Mouse (Mus musculus): ENCODE measurements around the gene Nqo1. TPM values are rescaled to one million over a fixed set of nuclear protein-coding genes. Genes with fewer than 3 reads are reported as not detected.

The Nqo1 gene
- 10 to 100 TPM; 25.5 to 30.5 TPM for total RNA-seq (2021)
- long read RNA-seq, experiment 1, transcript Nqo1-201 (6 exons, 1,553 nt), result major isoform, 5 of 5 reads
- long read RNA-seq, experiment 1, partial matches to known transcripts, result 0 of 5 reads
- long read RNA-seq, experiment 1, other reads (novel, unspliced or antisense), result 0 of 5 reads
- long read RNA-seq, experiment 2, transcript Nqo1-201 (6 exons, 1,553 nt), result major isoform, 13 of 16 reads
- long read RNA-seq, experiment 2, partial matches to known transcripts, result 0 of 16 reads
- long read RNA-seq, experiment 2, other reads (novel, unspliced or antisense), result 3 of 16 reads

- Histone ChIP-seq H3K4me3 (peak within 1 kb of the TSS; percentile 74), H3K27ac (peak within 1 kb of the TSS; percentile 84)
- TF ChIP-seq CTCF (IDR thresholded peaks at IDR 0.05), result no peak
- peak; percentile 88 for DNase-seq
- intact Hi-C loops (cut with DNase I), result no loop called here
Measured at GRCm38 (mm10) chr8:107403038-107403781, at the start of gene Nqo1. Gene Nqo1 (minus strand): TSS chr8:107403206.

- intact Hi-C loops (cut with DNase I), result no loop called here
- Histone ChIP-seq H3K4me3 (no peak overlapping the region), H3K27ac (no peak overlapping the region)
- DNase-seq, result no peak
- no peak for TF ChIP-seq CTCF (IDR thresholded peaks at IDR 0.05)
Measured at GRCm38 (mm10) chr8:107451414-107452066, 48.5 kb upstream of the Nqo1 start.

GRCm38 (mm10) chr8:107449655-107450054, 46.6 kb upstream of the Nqo1 start:
- Histone ChIP-seq H3K27ac (peak overlapping the region; percentile 35; the same call in 1 of the 2 replicates), H3K4me3 (no peak overlapping the region)
- intact Hi-C loops (cut with DNase I), result no loop called here
- DNase-seq, result no peak
- TF ChIP-seq CTCF (IDR thresholded peaks at IDR 0.05), result no peak

GRCm38 (mm10) chr8:107449130-107449529, 46.1 kb upstream of the Nqo1 start:
- H3K4me3 ChIP-seq, result no peak overlapping the region
- intact Hi-C loops (cut with DNase I), result no loop called here
- TF ChIP-seq CTCF (IDR thresholded peaks at IDR 0.05), result no peak
- H3K27ac ChIP-seq, result peak overlapping the region; percentile 35; the same call in 1 of the 2 replicates
- DNase-seq, result no peak

- no peak for TF ChIP-seq CTCF (IDR thresholded peaks at IDR 0.05)
- Histone ChIP-seq H3K27ac (peak overlapping the region; percentile 38; the same call in 1 of the 2 replicates), H3K4me3 (no peak overlapping the region)
- no peak for DNase-seq
- intact Hi-C loops (cut with DNase I), result no loop called here
Measured at GRCm38 (mm10) chr8:107448382-107448889, 45.4 kb upstream of the Nqo1 start.

- no peak for TF ChIP-seq CTCF (IDR thresholded peaks at IDR 0.05)
- intact Hi-C loops (cut with DNase I), result no loop called here
- Histone ChIP-seq H3K27ac (no peak overlapping the region), H3K4me3 (no peak overlapping the region)
- no peak for DNase-seq
Measured at GRCm38 (mm10) chr8:107447713-107448112, 44.7 kb upstream of the Nqo1 start.

- DNase-seq, result no peak
- intact Hi-C loops (cut with DNase I), result no loop called here
- Histone ChIP-seq H3K4me3 (no peak overlapping the region), H3K27ac (peak overlapping the region; percentile 24; the same call in 1 of the 2 replicates)
- no peak for TF ChIP-seq CTCF (IDR thresholded peaks at IDR 0.05)
Measured at GRCm38 (mm10) chr8:107444626-107445025, 41.6 kb upstream of the Nqo1 start.

GRCm38 (mm10) chr8:107439880-107440625, 37.0 kb upstream of the Nqo1 start:
- TF ChIP-seq CTCF (IDR thresholded peaks at IDR 0.05), result no peak
- intact Hi-C loops (cut with DNase I), result no loop called here
- no peak for DNase-seq
- H3K27ac ChIP-seq, result no peak overlapping the region
- no peak overlapping the region for H3K4me3 ChIP-seq

GRCm38 (mm10) chr8:107437711-107438110, 34.7 kb upstream of the Nqo1 start:
- no peak overlapping the region for H3K4me3 ChIP-seq
- DNase-seq, result no peak
- H3K27ac ChIP-seq, result no peak overlapping the region; the same call in 1 of the 2 replicates
- intact Hi-C loops (cut with DNase I), result no loop called here
- TF ChIP-seq CTCF (IDR thresholded peaks at IDR 0.05), result no peak

- DNase-seq, result no peak
- Histone ChIP-seq H3K27ac (peak overlapping the region; percentile 91), H3K4me3 (peak overlapping the region; percentile 92)
- intact Hi-C loops (cut with DNase I), result no loop called here
- TF ChIP-seq CTCF (IDR thresholded peaks at IDR 0.05), result no peak
Measured at GRCm38 (mm10) chr8:107436841-107437421, 33.9 kb upstream of the Nqo1 start.

GRCm38 (mm10) chr8:107435962-107436831, 33.2 kb upstream of the Nqo1 start, which contains the start of gene Wwp2:
Gene Wwp2 (plus strand): TSS chr8:107436365.
- intact Hi-C loops (cut with DNase I), result no loop called here
- no peak for TF ChIP-seq CTCF (IDR thresholded peaks at IDR 0.05)

More at GRCm38 (mm10) chr8:107435962-107436831, 33.2 kb upstream of the Nqo1 start, which contains the start of gene Wwp2:
- H3K4me3 ChIP-seq, result peak within 1 kb of the TSS; percentile 92
- H3K27ac ChIP-seq, result peak within 1 kb of the TSS; percentile 91
- DNase-seq, result peak; percentile 87
